Mouse (Mus musculus) CD4-positive, CD25-positive, alpha-beta regulatory T cell, adult 4 months (primary cell): Measurements from ENCODE around the gene Vax2. TPM values are rescaled to one million over a fixed set of nuclear protein-coding genes. Genes with fewer than 3 reads are reported as not detected.

Experiments
- ATAC-seq: one replicate; pipeline ENCODE4 v1.8.0; 2017
- polyA plus RNA-seq, 2 experiments: library from polyadenylated mRNA; unstranded; fragments of 100-300 nt; shearing (Covaris generic); gene quantifications; one replicate each; pipeline ENCODE4 v1.2.1; 2017

Vax2 gene
- under 1 TPM in 1 of 2 experiments, not detected in 1; 0.43 TPM for polyA plus RNA-seq

- peak; percentile 43 for ATAC-seq
Observed at GRCm38 (mm10) chr6:83711067-83711675, at the start of gene Vax2. Vax2 (plus strand) TSS chr6:83711264.

DNA sequence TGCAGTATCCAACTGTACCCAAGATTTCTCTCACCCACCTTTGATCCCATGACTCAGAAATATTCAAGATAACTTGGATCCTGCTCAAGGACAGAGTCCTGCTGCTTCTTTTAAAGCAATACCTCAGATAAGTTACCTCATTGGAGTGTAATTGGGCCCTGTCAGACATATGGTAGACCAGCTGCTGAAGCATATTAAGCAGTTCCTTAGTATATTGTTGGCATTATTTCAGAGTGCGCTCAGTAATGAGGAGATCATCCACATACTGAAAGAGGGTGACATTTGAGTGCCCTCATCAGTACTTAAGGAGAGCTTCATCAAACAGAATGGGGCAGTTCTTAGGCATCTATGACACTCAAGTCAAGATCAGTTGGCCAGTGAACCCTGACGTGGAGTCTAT lies 46.1 kb upstream of the Vax2 start:
- ATAC-seq: no peak

DNA sequence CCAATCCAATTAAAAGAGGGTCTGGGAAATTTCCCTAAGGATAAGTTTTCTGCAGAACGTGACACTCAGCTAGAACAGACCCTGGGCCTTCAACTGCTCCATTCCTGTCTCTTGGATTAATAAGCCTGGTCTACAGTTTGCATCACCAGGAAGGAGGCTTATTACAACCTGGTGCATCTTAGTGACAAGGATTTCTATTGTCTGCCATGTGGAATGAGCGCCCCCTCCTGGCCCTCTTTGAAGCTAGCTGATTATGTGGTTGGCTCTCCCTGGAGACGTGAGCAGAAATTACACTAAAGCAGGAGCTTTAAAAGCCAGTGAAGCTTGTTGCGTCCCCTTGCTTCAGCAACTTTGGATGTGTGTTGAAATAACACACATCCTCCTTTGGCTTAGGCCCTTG lies 37.7 kb upstream of the Vax2 start:
- no peak for ATAC-seq

- no peak for ATAC-seq
Observed at GRCm38 (mm10) chr6:83677757-83678156, 33.3 kb upstream of the Vax2 start, which contains the start of gene Cd207. Cd207 (minus strand) TSS chr6:83677857.

DNA sequence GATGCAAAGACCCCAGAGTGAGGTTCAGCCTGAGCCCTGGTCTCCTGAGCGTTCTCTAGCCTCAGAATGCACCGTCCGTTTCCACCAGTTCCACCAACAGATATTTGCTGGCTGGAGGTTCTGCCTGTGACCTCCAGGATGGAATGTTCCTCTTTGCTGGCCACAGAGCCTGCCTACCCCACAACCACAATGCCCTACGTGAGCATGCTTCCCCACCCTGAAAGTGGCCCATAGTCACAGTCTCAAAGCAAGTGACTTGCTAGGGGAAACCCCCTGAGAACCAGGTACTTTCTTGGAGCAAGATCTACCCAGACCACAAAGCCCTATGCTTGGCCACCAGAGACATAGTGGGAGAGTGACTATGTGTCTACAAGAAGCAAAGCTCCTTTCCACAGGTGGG lies 21.7 kb upstream of the Vax2 start:
- no peak for ATAC-seq

DNA sequence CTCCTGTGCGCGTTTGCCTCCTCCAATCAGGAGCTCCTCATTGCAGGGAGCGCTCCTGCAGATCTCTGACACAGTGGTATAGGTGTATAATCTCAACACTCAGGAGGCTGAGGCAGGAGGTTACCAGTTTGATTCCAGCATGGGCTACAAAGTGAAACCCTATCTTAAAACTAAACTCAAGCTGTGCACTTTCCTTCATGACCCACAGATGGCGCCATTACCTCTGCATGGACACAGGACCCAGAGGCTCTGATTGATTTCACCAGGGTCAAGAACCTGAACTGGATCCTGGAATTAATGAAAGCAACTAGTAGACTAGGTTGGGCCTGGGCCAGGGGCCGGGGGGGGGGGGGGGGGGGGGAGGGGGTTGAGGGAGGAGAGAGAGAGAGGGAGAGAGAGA lies 20.8 kb upstream of the Vax2 start:
- no peak for ATAC-seq

- ATAC-seq: no peak
Observed at GRCm38 (mm10) chr6:83690936-83691335, 20.1 kb upstream of the Vax2 start.

- no peak for ATAC-seq
Observed at GRCm38 (mm10) chr6:83692962-83693361, 18.1 kb upstream of the Vax2 start.

DNA sequence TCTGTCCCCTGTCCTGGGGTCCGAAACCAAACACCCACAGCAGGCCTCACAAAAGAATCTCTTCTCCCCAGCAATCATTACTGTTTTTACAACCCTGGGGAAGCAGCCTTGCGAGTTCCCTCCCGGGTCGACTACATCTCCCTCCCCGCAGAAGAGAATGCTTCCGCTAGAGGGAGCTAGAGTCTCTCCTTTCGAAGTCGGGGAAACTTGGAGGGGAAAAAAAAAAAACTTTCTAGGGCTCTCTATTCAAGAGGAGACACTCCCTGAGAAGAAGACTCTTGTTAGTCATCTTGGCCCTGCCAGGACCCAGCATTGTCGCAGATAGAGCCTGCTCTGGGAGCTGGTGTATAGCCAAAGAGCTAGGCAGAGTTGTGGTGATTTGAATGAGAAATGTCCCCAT lies 17.2 kb upstream of the Vax2 start:
- peak; percentile 67 for ATAC-seq

DNA sequence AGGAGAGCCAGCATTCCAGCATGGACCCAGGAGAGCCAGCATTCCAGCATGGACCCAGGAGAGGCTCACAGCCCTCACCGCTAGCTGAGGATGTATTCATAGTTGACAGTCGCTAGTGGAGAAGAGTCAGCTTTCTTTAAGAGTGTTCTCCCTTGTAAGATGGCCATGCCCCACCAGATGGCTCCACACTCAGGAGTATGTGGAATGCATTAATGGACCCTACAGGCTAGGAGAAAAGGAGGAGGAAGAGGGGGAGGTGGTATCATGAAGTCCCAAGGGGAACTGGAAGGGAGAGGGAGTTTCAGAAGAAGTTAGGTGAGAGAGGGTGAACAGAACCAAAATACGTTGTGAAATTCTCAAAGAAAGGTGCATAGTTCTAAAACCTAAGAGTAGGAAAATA lies 15.3 kb upstream of the Vax2 start:
- no peak for ATAC-seq

DNA sequence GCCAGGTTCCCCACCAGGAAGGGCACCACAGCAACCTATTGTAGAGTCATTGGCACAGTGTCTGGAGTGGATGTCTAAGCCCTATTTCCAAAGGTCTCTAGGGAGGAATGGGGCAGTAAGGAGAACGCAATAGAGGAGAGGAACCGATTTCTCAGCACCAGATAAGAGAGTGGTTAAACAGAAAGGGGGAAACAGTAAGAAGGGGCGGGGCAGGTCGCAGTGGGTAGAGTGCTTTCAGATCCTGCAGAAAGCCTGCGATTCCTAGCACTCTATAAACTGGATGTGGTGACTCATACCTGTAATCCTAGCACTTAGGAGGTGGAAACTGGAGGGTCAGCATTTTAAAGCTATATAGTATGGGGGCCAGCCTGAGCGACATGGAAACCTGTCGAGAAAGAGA lies 14.4 kb upstream of the Vax2 start:
- no peak for ATAC-seq

GRCm38 (mm10) chr6:83697932-83698331 lies 13.1 kb upstream of the Vax2 start:
- ATAC-seq: no peak

GRCm38 (mm10) chr6:83699971-83700370 lies 11.1 kb upstream of the Vax2 start:
- ATAC-seq: no peak

GRCm38 (mm10) chr6:83701001-83701400 lies 10.1 kb upstream of the Vax2 start:
- ATAC-seq: no peak

DNA sequence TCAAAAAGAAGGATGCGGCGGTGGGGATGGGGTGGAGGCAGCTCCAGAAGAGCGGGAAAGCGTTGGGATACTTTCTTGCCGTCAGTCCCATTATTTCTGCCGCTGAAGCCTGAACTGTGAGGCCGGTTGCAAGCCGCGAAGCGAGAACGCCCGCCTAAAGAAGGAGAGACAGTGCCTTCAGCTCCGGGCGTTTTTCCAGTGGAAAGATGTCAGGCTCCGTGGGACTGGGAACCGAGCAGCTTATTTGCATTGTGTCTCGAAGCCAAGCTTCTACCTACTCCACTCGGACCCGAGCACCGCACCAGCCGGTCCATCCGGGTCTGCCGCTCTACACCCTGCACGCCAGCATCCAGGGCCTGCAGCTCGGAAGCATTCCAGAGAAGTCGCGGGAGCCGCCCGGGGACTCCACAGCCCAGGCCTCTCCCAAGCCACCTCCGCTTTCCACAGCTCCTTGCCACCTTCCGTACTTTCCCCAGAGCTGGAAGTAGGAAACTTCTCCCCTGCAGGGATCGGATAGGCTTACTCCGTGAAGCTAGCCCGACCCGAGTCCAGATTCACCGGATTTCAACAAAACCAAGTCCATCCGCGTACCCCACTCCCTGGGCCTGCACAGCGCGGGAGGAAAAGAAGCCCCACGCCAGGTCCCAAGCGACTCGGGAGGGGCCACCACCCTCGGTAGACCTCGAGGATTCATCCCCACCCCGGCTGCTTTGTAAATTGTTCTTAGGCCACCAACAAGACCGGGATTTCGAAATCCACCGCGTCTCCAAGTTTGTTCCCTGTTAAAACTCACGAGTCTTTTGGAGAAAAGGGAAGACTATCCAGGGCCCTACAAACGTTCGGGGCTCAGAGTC lies 8.7 kb upstream of the Vax2 start:
- peak; percentile 17 for ATAC-seq

DNA sequence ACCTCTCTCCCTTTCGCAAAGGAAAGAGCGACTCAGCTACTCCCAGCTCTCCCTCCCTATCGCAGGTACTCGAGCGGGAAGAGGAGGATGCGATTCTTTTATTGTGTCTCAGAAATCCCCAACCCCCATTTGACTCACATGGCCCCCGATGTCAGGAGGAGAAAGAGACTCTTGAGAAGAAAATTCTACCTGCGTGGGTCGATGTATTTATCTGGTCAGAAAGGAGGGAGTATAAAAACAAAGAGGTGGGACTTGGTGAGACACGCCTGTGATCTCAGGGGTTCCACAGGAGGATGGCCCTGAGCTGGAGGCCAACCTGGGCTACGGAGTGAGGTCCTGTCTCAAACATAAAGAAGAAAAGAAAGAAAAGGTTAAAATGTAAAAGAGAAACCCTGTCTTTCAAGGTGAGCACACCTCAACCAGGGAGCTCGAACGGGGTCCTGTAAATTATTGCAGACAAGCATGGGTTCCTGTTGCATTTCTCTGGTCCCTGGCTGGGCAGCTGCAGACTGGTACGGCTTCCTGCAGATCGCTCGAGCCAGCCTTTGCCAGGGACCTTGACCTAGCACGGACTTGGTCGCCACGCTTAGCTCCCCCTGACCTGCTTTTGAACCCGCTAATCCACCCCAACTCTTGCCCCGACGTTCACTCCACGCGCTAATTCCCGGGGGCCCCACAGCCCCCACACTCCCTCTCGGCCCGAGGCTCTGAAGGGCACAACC lies 7.9 kb upstream of the Vax2 start:
- no peak for ATAC-seq

DNA sequence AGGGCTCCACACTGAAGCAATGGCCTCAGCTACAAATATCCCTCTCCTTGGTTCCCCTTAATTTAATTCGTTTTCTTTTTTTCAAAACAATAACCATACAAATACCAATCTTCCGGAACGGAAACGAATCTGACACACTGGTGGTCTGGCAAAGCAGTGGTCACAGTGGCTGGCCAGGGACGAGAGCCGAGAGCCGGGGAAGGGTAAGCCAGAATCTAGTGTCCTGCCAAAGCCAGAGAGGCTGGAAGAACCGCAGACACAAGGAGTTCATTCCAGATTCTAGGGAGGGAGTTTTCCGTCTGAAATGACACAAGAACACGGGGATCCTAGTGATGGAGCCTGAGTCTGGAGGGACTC lies 7.4 kb upstream of the Vax2 start:
- ATAC-seq: no peak

DNA sequence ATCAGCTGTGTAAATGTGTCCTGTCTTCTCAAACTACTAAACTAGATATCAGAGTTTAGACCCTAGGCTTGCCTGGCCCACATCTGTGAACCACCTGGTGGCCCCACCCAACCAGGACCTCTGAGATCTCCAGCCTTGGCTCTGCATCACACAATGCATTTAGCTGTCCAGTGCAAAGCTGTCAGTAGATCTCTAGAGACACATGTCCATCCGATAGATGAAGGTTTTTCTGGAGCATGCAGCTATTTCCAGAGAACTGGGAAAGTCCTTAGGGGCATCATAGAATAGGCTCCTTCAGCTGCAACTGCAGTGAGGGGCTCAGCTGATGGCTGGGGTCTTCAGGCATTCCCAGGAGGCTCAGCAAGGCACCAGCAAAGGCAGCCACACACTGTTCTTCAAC lies 6.8 kb upstream of the Vax2 start:
- ATAC-seq: no peak

- no peak for ATAC-seq
Observed at GRCm38 (mm10) chr6:83704701-83705100, 6.4 kb upstream of the Vax2 start.

- ATAC-seq: no peak
Observed at GRCm38 (mm10) chr6:83707738-83708510, 3.1 kb upstream of the Vax2 start.

- ATAC-seq: peak; percentile 22
Observed at GRCm38 (mm10) chr6:83710361-83711066, 550 bp upstream of the Vax2 start.
